Mouse (Mus musculus): ENCODE measurements around the gene Gfpt2. TPM values are rescaled to one million over a fixed set of nuclear protein-coding genes. Genes with fewer than 3 reads are reported as not detected.
A peak's percentile ranks its signal among the peaks of the same experiment; 100 is the strongest.

Gfpt2 gene
- 6.5 and 6.7 TPM in 2 replicates for polyA plus RNA-seq (2015; fragmentation: Nextera tagmentation; extraction: Ambion mirVana)

- Histone ChIP-seq H3K4me2 (replicated peaks) (peak within 1 kb of the TSS; percentile 99), H3K27me3 (replicated peaks) (no peaks in the 10 kb centered on the region), H3K9ac (peak within 1 kb of the TSS; percentile 60), H3K27ac (no peak within 1 kb of the TSS), H3K36me3 (no peaks in the 10 kb centered on the region), H3K4me1 (replicated peaks) (peaks cover 10% of the 10 kb centered on the region), H3K9me3 (no peaks in the 10 kb centered on the region), H3K4me3 (replicated peaks) (peak within 1 kb of the TSS; percentile 55)
- ATAC-seq = peak; percentile 97
- WGBS = under 1% methylated on average over 25 of the region's 25 CpGs
Observed at GRCm38 (mm10) chr11:49793619-49794341, at the start of gene Gfpt2. TSS of gene Gfpt2 (plus strand) at chr11:49794178.

GRCm38 (mm10) chr11:49744981-49745380, 49.0 kb upstream of the Gfpt2 start:
- H3K36me3 ChIP-seq = no peaks in the 10 kb centered on the region
- H3K4me2 ChIP-seq (replicated peaks) = no peak overlapping the region
- no peak overlapping the region for H3K27ac ChIP-seq
- H3K9ac ChIP-seq = no peak overlapping the region
- no peaks in the 10 kb centered on the region for H3K9me3 ChIP-seq
- no peak for ATAC-seq
- no peaks in the 10 kb centered on the region for H3K4me1 ChIP-seq (replicated peaks)
- H3K4me3 ChIP-seq (replicated peaks) = no peak overlapping the region
- H3K27me3 ChIP-seq (replicated peaks) = no peaks in the 10 kb centered on the region

GRCm38 (mm10) chr11:49745839-49746238, 48.1 kb upstream of the Gfpt2 start:
- WGBS = 73% methylated on average over 3 of the region's 3 CpGs
- H3K4me3 ChIP-seq (replicated peaks) = no peak overlapping the region
- H3K27me3 ChIP-seq (replicated peaks) = no peaks in the 10 kb centered on the region
- H3K36me3 ChIP-seq = no peaks in the 10 kb centered on the region
- ATAC-seq = no peak
- no peaks in the 10 kb centered on the region for H3K9me3 ChIP-seq
- H3K4me2 ChIP-seq (replicated peaks) = no peak overlapping the region
- H3K9ac ChIP-seq = no peak overlapping the region
- H3K27ac ChIP-seq = no peak overlapping the region
- H3K4me1 ChIP-seq (replicated peaks) = no peaks in the 10 kb centered on the region

- Histone ChIP-seq H3K9ac (no peak overlapping the region), H3K36me3 (no peaks in the 10 kb centered on the region), H3K9me3 (no peaks in the 10 kb centered on the region), H3K4me1 (replicated peaks) (no peaks in the 10 kb centered on the region), H3K4me3 (replicated peaks) (no peak overlapping the region), H3K27ac (no peak overlapping the region), H3K4me2 (replicated peaks) (no peak overlapping the region), H3K27me3 (replicated peaks) (no peaks in the 10 kb centered on the region)
- no peak for ATAC-seq
- WGBS = 96% methylated on average over 1 of the region's 1 CpGs
Observed at GRCm38 (mm10) chr11:49746756-49747155, 47.2 kb upstream of the Gfpt2 start.

- peak; percentile 42 for ATAC-seq
- H3K4me1 ChIP-seq (replicated peaks) = peaks cover 11% of the 10 kb centered on the region; the same call in 1 of the 2 replicates
- H3K27ac ChIP-seq = peak overlapping the region; percentile 48; the same call in 1 of the 2 replicates
- no peak overlapping the region for H3K9ac ChIP-seq
- no peaks in the 10 kb centered on the region for H3K36me3 ChIP-seq
- no peaks in the 10 kb centered on the region for H3K27me3 ChIP-seq (replicated peaks)
- 25% methylated on average over 12 of the region's 12 CpGs for WGBS
- H3K4me2 ChIP-seq (replicated peaks) = no peak overlapping the region
- H3K4me3 ChIP-seq (replicated peaks) = no peak overlapping the region
- no peaks in the 10 kb centered on the region for H3K9me3 ChIP-seq
Observed at GRCm38 (mm10) chr11:49754958-49755665, 38.9 kb upstream of the Gfpt2 start.

GRCm38 (mm10) chr11:49758096-49758495, 35.9 kb upstream of the Gfpt2 start:
- ATAC-seq = no peak
- WGBS = 89% methylated on average over 3 of the region's 3 CpGs
- H3K27me3 ChIP-seq (replicated peaks) = no peaks in the 10 kb centered on the region

GRCm38 (mm10) chr11:49761130-49761529, 32.8 kb upstream of the Gfpt2 start:
- H3K4me1 ChIP-seq (replicated peaks) = peaks cover 5% of the 10 kb centered on the region; the same call in 1 of the 2 replicates
- 86% methylated on average over 5 of the region's 5 CpGs for WGBS
- no peak overlapping the region for H3K27ac ChIP-seq
- no peak overlapping the region for H3K4me3 ChIP-seq (replicated peaks)
- H3K4me2 ChIP-seq (replicated peaks) = no peak overlapping the region
- H3K27me3 ChIP-seq (replicated peaks) = no peaks in the 10 kb centered on the region
- no peak for ATAC-seq
- no peaks in the 10 kb centered on the region for H3K9me3 ChIP-seq
- no peak overlapping the region for H3K9ac ChIP-seq
- H3K36me3 ChIP-seq = no peaks in the 10 kb centered on the region

More at GRCm38 (mm10) chr11:49758096-49758495, 35.9 kb upstream of the Gfpt2 start:
- H3K4me2 ChIP-seq (replicated peaks) = no peak overlapping the region
- no peak overlapping the region for H3K9ac ChIP-seq
- no peaks in the 10 kb centered on the region for H3K9me3 ChIP-seq
- peaks cover 11% of the 10 kb centered on the region; the same call in 1 of the 2 replicates for H3K4me1 ChIP-seq (replicated peaks)
- no peak overlapping the region for H3K4me3 ChIP-seq (replicated peaks)
- H3K27ac ChIP-seq = no peak overlapping the region
- no peaks in the 10 kb centered on the region for H3K36me3 ChIP-seq

GRCm38 (mm10) chr11:49763555-49763954, 30.4 kb upstream of the Gfpt2 start:
- no peaks in the 10 kb centered on the region for H3K27me3 ChIP-seq (replicated peaks)
- no peak overlapping the region for H3K4me2 ChIP-seq (replicated peaks)
- no peak overlapping the region for H3K9ac ChIP-seq
- no peaks in the 10 kb centered on the region for H3K36me3 ChIP-seq
- H3K4me1 ChIP-seq (replicated peaks) = peaks cover 5% of the 10 kb centered on the region; the same call in 1 of the 2 replicates
- H3K4me3 ChIP-seq (replicated peaks) = no peak overlapping the region
- H3K27ac ChIP-seq = peak overlapping the region; percentile 29; the same call in 1 of the 2 replicates
- no peak for ATAC-seq
- H3K9me3 ChIP-seq = no peaks in the 10 kb centered on the region

- 0 out of 2 replicates have a peak, but pooled peaks have one; percentile 10 for ATAC-seq
- H3K4me2 ChIP-seq (replicated peaks) = no peak overlapping the region
- H3K27ac ChIP-seq = peak overlapping the region; percentile 29; the same call in 1 of the 2 replicates
- no peak overlapping the region for H3K4me3 ChIP-seq (replicated peaks)
- H3K9ac ChIP-seq = no peak overlapping the region
- 59% methylated on average over 4 of the region's 4 CpGs for WGBS
- no peaks in the 10 kb centered on the region for H3K9me3 ChIP-seq
- peaks cover 5% of the 10 kb centered on the region; the same call in 1 of the 2 replicates for H3K4me1 ChIP-seq (replicated peaks)
- H3K27me3 ChIP-seq (replicated peaks) = no peaks in the 10 kb centered on the region
- no peaks in the 10 kb centered on the region for H3K36me3 ChIP-seq
Observed at GRCm38 (mm10) chr11:49764023-49764422, 30.0 kb upstream of the Gfpt2 start.

GRCm38 (mm10) chr11:49764639-49765299, 29.2 kb upstream of the Gfpt2 start:
- Histone ChIP-seq H3K4me3 (replicated peaks) (no peak overlapping the region), H3K9me3 (no peaks in the 10 kb centered on the region), H3K27me3 (replicated peaks) (no peaks in the 10 kb centered on the region), H3K4me2 (replicated peaks) (0 out of 2 replicates have a peak overlapping the region, but pooled peaks have one; percentile 4), H3K27ac (peak overlapping the region; percentile 66; the same call in 1 of the 2 replicates), H3K4me1 (replicated peaks) (peaks cover 5% of the 10 kb centered on the region; the same call in 1 of the 2 replicates), H3K36me3 (no peaks in the 10 kb centered on the region), H3K9ac (no peak overlapping the region)
- ATAC-seq = peak; percentile 76
- 20% methylated on average over 7 of the region's 8 CpGs for WGBS

- 68% methylated on average over 3 of the region's 3 CpGs for WGBS
Observed at GRCm38 (mm10) chr11:49765377-49766136, 28.4 kb upstream of the Gfpt2 start.

GRCm38 (mm10) chr11:49766137-49766411, 27.9 kb upstream of the Gfpt2 start:
- 80% methylated on average over 2 of the region's 2 CpGs for WGBS
- no peak overlapping the region for H3K9ac ChIP-seq
- H3K4me2 ChIP-seq (replicated peaks) = no peak overlapping the region
- no peaks in the 10 kb centered on the region for H3K36me3 ChIP-seq
- H3K4me3 ChIP-seq (replicated peaks) = no peak overlapping the region
- no peaks in the 10 kb centered on the region for H3K27me3 ChIP-seq (replicated peaks)
- no peak for ATAC-seq
- H3K9me3 ChIP-seq = no peaks in the 10 kb centered on the region
- H3K4me1 ChIP-seq (replicated peaks) = peaks cover 5% of the 10 kb centered on the region; the same call in 1 of the 2 replicates
- no peak overlapping the region for H3K27ac ChIP-seq

More at GRCm38 (mm10) chr11:49765377-49766136, 28.4 kb upstream of the Gfpt2 start:
- H3K4me3 ChIP-seq (replicated peaks) = no peak overlapping the region
- no peaks in the 10 kb centered on the region for H3K27me3 ChIP-seq (replicated peaks)
- no peak for ATAC-seq
- no peak overlapping the region for H3K27ac ChIP-seq
- peaks cover 5% of the 10 kb centered on the region; the same call in 1 of the 2 replicates for H3K4me1 ChIP-seq (replicated peaks)
- no peaks in the 10 kb centered on the region for H3K36me3 ChIP-seq
- no peak overlapping the region for H3K9ac ChIP-seq
- H3K9me3 ChIP-seq = no peaks in the 10 kb centered on the region
- no peak overlapping the region for H3K4me2 ChIP-seq (replicated peaks)

Data from intestine, embryonic 15.5 days (tissue).